Mouse (Mus musculus): ENCODE measurements around the gene Cer1. TPM values are rescaled to one million over a fixed set of nuclear protein-coding genes. Genes with fewer than 3 reads are reported as not detected.

Gene Cer1
- polyA plus RNA-seq, 1 experiment = not detected

DNA sequence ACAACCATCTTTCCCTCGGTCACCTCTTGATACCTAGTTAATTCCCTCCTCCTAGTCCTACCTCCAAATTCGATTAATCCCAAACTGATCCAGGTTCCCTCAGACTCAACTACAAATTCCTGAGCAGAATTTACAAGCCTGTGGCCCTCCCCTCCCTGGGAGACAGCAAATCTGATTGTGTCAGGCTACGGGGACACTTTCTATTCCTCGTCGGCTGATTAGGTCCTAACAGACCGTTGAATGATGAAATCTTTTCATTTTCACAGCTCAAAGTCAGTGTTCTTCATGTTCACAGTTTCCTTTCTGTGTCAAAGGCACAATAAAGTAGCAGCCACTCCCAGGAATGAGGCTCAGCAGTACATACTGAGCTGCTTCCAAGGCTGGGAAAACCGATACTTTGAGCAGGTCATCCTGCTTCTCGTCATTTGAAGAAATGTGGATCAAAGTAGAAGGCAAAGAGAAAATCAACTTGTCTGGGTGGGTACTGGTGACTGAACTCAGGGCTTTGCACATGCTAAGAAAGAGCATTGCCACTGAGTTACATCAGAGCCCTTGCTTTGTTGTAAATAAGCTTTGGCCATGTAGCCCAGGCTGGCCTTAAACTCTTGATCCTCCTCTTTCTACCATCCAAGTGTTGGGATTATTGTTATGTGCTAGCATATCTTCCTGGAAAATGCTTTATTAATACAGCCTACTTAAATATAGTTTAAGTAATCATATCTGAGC lies 19.8 kb downstream of the Cer1 start:
- no peak for TF ChIP-seq POLR2A (IDR thresholded peaks at IDR 0.05; ENCODE audit: control insufficient read depth, low read depth, low read length)
- Histone ChIP-seq H3K27ac (ENCODE audit: control insufficient read depth, insufficient read depth, low read depth, low read length) (no peak overlapping the region), H3K4me3 (ENCODE audit: control insufficient read depth, low read depth, low read length) (no peak overlapping the region), H3K4me1 (ENCODE audit: control insufficient read depth, insufficient read depth, low read length) (no peaks in the 10 kb centered on the region), H3K36me3 (ENCODE audit: control insufficient read depth, insufficient read depth, low read length) (no peaks in the 10 kb centered on the region), H3K27me3 (ENCODE audit: control insufficient read depth, insufficient read depth, low read length) (no peaks in the 10 kb centered on the region)

DNA sequence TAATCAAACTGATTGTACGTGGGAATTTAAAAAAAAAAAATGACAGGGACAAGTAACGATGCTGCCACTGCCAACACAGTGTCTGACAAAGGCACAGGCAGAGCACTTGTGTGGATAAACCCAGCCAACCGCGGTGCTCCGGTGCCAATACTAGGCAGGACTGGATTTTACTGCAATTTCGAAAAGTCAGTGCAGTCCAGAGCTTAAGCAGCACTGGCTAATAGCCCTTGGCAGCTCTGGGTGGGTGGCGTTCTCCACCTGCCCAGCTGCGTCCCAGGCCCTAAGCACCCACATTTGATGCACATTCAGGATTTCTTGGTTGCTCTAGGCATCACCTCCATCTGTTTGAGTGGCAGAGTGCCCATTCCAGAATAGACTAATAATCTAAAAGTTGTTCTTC lies 21.6 kb downstream of the Cer1 start:
- H3K27me3 ChIP-seq (ENCODE audit: control insufficient read depth, insufficient read depth, low read length) = no peaks in the 10 kb centered on the region
- peaks cover 2% of the 10 kb centered on the region; the same call in 1 of the 2 replicates for H3K4me1 ChIP-seq (ENCODE audit: control insufficient read depth, insufficient read depth, low read length)
- no peak overlapping the region for H3K27ac ChIP-seq (ENCODE audit: control insufficient read depth, insufficient read depth, low read depth, low read length)
- TF ChIP-seq POLR2A (IDR thresholded peaks at IDR 0.05; ENCODE audit: control insufficient read depth, low read depth, low read length) = no peak
- no peak for TF ChIP-seq CTCF (IDR thresholded peaks at IDR 0.05; ENCODE audit: control insufficient read depth, insufficient read depth, insufficient replicate concordance, low read depth, low read length)
- H3K4me3 ChIP-seq (ENCODE audit: control insufficient read depth, low read depth, low read length) = no peak overlapping the region
- no peaks in the 10 kb centered on the region for H3K36me3 ChIP-seq (ENCODE audit: control insufficient read depth, insufficient read depth, low read length)

DNA sequence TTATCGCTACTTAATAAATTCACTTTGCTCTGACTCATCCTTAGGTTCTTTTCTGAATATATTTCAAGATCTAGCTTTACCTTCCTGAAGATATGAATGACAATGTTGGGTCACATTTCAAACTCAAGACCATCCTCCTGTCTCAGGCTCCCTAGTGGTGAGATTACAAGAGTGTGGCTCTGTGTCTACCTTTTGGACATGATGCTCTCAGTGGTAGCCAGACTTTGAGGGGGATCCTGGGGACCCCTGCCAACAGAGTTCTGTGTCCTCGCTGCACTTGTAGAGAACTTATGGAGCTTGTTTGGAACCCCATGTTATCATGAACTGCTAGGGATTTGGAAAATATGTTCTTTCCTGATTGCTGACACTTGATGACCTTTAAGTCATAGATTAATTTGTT lies 23.5 kb downstream of the Cer1 start:
- peaks cover 3% of the 10 kb centered on the region; the same call in 1 of the 2 replicates for H3K4me1 ChIP-seq (ENCODE audit: control insufficient read depth, insufficient read depth, low read length)
- no peaks in the 10 kb centered on the region for H3K36me3 ChIP-seq (ENCODE audit: control insufficient read depth, insufficient read depth, low read length)
- TF ChIP-seq POLR2A (IDR thresholded peaks at IDR 0.05; ENCODE audit: control insufficient read depth, low read depth, low read length) = no peak
- TF ChIP-seq CTCF (IDR thresholded peaks at IDR 0.05; ENCODE audit: control insufficient read depth, insufficient read depth, insufficient replicate concordance, low read depth, low read length) = no peak

DNA sequence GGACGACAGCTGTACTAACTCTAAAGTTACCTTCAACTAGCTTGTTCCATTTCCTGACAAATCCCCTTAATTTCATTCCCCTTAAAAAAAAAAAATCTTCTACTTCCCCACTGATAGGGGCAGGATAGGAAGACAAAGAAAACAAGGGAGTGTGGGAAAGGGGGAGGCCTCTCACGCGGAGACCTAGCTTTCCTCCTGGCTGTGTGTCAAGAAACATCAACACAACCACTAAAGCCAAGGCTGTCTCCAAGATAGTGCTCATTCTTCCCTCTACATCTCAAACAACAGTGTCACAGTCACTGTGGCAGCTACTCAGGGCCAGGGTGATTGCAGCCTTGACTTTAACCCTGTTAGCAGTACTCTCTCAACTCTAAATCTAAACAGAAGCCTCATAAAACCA lies 24.4 kb downstream of the Cer1 start:
- Histone ChIP-seq H3K4me3 (ENCODE audit: control insufficient read depth, low read depth, low read length) (no peak overlapping the region), H3K36me3 (ENCODE audit: control insufficient read depth, insufficient read depth, low read length) (no peaks in the 10 kb centered on the region), H3K27ac (ENCODE audit: control insufficient read depth, insufficient read depth, low read depth, low read length) (no peak overlapping the region), H3K4me1 (ENCODE audit: control insufficient read depth, insufficient read depth, low read length) (peaks cover 3% of the 10 kb centered on the region; the same call in 1 of the 2 replicates), H3K27me3 (ENCODE audit: control insufficient read depth, insufficient read depth, low read length) (no peaks in the 10 kb centered on the region)
- TF ChIP-seq POLR2A (IDR thresholded peaks at IDR 0.05; ENCODE audit: control insufficient read depth, low read depth, low read length) = no peak
- TF ChIP-seq CTCF (IDR thresholded peaks at IDR 0.05; ENCODE audit: control insufficient read depth, insufficient read depth, insufficient replicate concordance, low read depth, low read length) = no peak

More for the DNA sequence above, 23.5 kb downstream of the Cer1 start:
- Histone ChIP-seq H3K4me3 (ENCODE audit: control insufficient read depth, low read depth, low read length) (no peak overlapping the region), H3K27me3 (ENCODE audit: control insufficient read depth, insufficient read depth, low read length) (no peaks in the 10 kb centered on the region), H3K27ac (ENCODE audit: control insufficient read depth, insufficient read depth, low read depth, low read length) (no peak overlapping the region)

DNA sequence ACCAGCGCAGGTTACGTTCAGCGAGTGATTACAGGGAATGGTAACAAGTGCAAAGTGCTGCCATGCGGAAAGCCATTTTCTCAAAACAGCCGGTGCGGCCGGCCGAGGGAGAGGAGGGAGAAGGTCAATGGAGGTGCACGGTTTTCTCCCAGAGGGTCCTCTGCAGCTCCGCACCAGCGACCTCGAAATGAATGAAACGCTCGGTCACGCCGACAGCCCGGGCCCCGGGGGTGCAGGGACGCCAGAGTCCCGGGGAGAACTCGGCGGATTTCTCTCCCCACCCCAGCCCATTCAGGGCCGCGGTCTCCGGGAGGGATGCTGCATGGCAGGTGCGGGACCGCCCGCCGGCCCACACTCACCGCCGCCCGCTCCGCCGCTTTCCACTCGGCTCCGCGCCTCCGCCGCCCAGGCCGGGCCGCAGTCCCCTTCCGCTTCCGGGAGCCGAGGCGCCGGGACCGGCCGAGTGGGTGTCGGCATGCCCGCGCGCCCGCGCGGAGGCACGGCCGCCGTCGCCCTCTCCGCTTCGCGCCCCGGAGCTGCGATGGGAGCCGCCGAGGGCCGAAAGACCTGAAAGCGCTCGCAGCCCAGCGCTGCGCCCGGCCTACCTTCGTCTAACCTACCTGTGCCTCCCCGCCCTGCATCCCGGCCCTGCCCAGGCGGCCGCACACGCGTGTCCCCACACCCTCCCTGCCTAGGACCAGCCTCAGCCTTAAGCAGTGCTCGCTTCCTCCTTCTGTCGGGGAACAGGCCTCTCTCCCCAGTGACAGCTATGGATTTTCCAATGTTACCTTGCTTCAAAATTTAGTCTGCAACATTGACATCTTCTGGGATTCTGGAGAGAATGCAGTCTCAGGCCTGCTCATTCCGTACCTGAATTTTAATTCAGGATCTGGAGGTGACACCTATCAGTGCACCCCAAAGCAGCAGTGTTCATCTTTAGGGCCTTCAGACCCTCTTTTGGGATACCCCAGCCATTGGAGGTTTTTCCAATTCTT lies 25.5 kb downstream of the Cer1 start, which contains the start of gene Zdhhc21:
Gene Zdhhc21, minus strand, starts transcription at position 828 of the 995 bp plus-strand sequence.
- Histone ChIP-seq H3K27ac (ENCODE audit: control insufficient read depth, insufficient read depth, low read depth, low read length) (peak within 1 kb of the TSS; percentile 71), H3K36me3 (ENCODE audit: control insufficient read depth, insufficient read depth, low read length) (no peaks in the 10 kb centered on the region), H3K4me3 (ENCODE audit: control insufficient read depth, low read depth, low read length) (peak within 1 kb of the TSS; percentile 95), H3K27me3 (ENCODE audit: control insufficient read depth, insufficient read depth, low read length) (no peaks in the 10 kb centered on the region), H3K4me1 (ENCODE audit: control insufficient read depth, insufficient read depth, low read length) (peaks cover 3% of the 10 kb centered on the region; the same call in 1 of the 2 replicates)
- TF ChIP-seq POLR2A (IDR thresholded peaks at IDR 0.05; ENCODE audit: control insufficient read depth, low read depth, low read length) = peak; percentile 67; the same call in 1 of the 2 replicates
- no peak for TF ChIP-seq CTCF (IDR thresholded peaks at IDR 0.05; ENCODE audit: control insufficient read depth, insufficient read depth, insufficient replicate concordance, low read depth, low read length)

DNA sequence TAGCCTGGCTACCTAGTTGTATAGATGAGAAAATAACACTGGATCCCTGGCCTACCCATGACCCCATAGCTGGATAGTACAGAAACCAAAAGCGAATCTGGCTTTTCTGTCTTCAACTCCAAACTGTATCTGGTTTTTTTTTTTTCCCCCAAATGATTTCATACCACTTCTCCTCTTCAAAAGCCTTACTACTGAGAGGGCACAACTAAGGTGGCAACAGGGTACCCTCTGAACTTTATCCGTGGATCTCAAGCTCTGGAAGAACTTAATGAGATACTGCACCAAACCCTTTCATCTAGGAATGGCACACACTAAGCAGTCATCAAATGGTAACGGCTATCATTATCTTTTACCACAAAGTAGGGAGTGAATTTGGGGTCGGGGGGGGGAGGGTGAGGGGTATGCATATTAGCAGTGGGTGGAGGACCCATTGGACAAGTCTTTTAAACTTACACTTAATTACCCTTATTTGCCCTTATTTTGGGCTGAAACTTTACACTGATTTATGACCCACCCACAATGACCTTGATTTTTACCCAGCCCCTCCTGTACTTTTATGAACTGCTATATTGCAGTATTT lies 26.4 kb downstream of the Cer1 start:
- no peak overlapping the region for H3K27ac ChIP-seq (ENCODE audit: control insufficient read depth, insufficient read depth, low read depth, low read length)
- H3K27me3 ChIP-seq (ENCODE audit: control insufficient read depth, insufficient read depth, low read length) = no peaks in the 10 kb centered on the region
- H3K36me3 ChIP-seq (ENCODE audit: control insufficient read depth, insufficient read depth, low read length) = no peaks in the 10 kb centered on the region
- TF ChIP-seq POLR2A (IDR thresholded peaks at IDR 0.05; ENCODE audit: control insufficient read depth, low read depth, low read length) (no peak), CTCF (IDR thresholded peaks at IDR 0.05; ENCODE audit: control insufficient read depth, insufficient read depth, insufficient replicate concordance, low read depth, low read length) (no peak)
- H3K4me1 ChIP-seq (ENCODE audit: control insufficient read depth, insufficient read depth, low read length) = peaks cover 3% of the 10 kb centered on the region; the same call in 1 of the 2 replicates
- peak overlapping the region; percentile 95; the same call in 1 of the 2 replicates for H3K4me3 ChIP-seq (ENCODE audit: control insufficient read depth, low read depth, low read length)
